Mouse (Mus musculus) myocyte (in vitro differentiated cells): ENCODE data around the gene Sult6b2.

Experiments used
- CEBPB ChIP-seq: IDR thresholded peaks from 2 replicates; pipeline ENCODE4 v1.6.1; 2011; ENCODE audit warnings: mild to moderate bottlenecking, moderate library complexity; ENCODE audit not compliant: poor library complexity, insufficient read depth, severe bottlenecking
- E2F4 ChIP-seq: IDR thresholded peaks from one replicate; pipeline ENCODE4 v1.6.1; 2011; ENCODE audit warnings: mild to moderate bottlenecking, control low read depth, moderate library complexity; ENCODE audit not compliant: insufficient read depth
- MAX ChIP-seq: IDR thresholded peaks from one replicate; pipeline ENCODE4 v1.6.1; 2011; ENCODE audit warnings: low read depth, mild to moderate bottlenecking, control low read depth
- MYOD1 ChIP-seq, 3 experiments: IDR thresholded peaks; one replicate each; pipeline ENCODE4 v1.6.1; 2011; ENCODE audit warnings: control low read depth in 2 of 3, low read depth in 2 of 3, mild to moderate bottlenecking in 2 of 3, moderate library complexity in 1 of 3; ENCODE audit not compliant: insufficient read length in 2 of 3, control insufficient read depth in 1 of 3
- MYOG ChIP-seq, 3 experiments: IDR thresholded peaks; one replicate each; pipeline ENCODE4 v1.6.1; 2011; ENCODE audit warnings: control low read depth in 2 of 3, low read depth in 2 of 3, mild to moderate bottlenecking in 2 of 3; ENCODE audit not compliant: insufficient read length in 2 of 3, control insufficient read depth in 1 of 3, insufficient read depth in 1 of 3
- POLR2A ChIP-seq: IDR thresholded peaks from one replicate; pipeline ENCODE4 v1.6.1; 2011; ENCODE audit warnings: low read depth, mild to moderate bottlenecking, control low read depth, moderate library complexity; ENCODE audit not compliant: insufficient read length
- POLR2AphosphoS2 ChIP-seq: IDR thresholded peaks from one replicate; pipeline ENCODE4 v1.6.1; 2011; ENCODE audit warnings: low read depth, control low read depth; ENCODE audit not compliant: insufficient read length
- REST ChIP-seq: IDR thresholded peaks from one replicate; pipeline ENCODE4 v1.6.1; 2011; ENCODE audit warnings: mild to moderate bottlenecking, control low read depth, moderate library complexity; ENCODE audit not compliant: insufficient read depth, insufficient read length
- SRF ChIP-seq: IDR thresholded peaks from one replicate; pipeline ENCODE4 v1.6.1; 2011; ENCODE audit warnings: low read depth; ENCODE audit not compliant: control insufficient read depth, insufficient read length
- TCF12 ChIP-seq: IDR thresholded peaks from one replicate; pipeline ENCODE4 v1.6.1; 2011; ENCODE audit warnings: mild to moderate bottlenecking, control low read depth; ENCODE audit not compliant: poor library complexity, insufficient read depth, severe bottlenecking
- TCF3 ChIP-seq: IDR thresholded peaks from one replicate; pipeline ENCODE4 v1.6.1; 2011; ENCODE audit warnings: low read depth, control low read depth; ENCODE audit not compliant: insufficient read length
- USF1 ChIP-seq: IDR thresholded peaks from one replicate; pipeline ENCODE4 v1.6.1; 2011; ENCODE audit warnings: low read depth, mild to moderate bottlenecking, control low read depth, moderate library complexity

DNA sequence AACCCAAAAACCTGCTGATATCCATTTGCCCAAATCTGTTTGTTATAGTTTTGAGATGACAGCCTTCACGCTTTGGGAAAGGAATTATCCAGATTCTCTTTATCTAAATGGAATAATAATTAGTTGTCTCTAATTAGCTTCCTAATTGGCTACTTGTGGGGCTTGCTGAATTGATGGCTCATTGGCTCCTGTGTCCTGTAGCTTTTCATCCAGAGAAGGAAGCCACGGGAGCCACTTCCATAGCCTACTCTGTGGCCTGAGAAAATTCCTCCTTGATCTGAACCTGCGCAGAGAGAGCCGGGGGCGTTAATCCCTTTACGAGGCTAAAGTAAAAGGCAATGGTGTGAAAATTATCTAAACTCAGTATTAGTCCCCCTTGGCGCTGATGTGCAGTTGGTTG lies 23.0 kb downstream of the Sult6b2 start:
- no peak for TF ChIP-seq MYOG (IDR thresholded peaks at IDR 0.05; ENCODE audit: control insufficient read depth in 1 of 3, insufficient read depth in 1 of 3, insufficient read length in 2 of 3, low read depth in 2 of 3)
- no peak for TF ChIP-seq SRF
- no peak for TF ChIP-seq POLR2A
- TF ChIP-seq MAX = no peak
- no peak for TF ChIP-seq USF1
- no peak for TF ChIP-seq CEBPB
- TF ChIP-seq E2F4 = no peak
- TF ChIP-seq MYOD1 (IDR thresholded peaks at IDR 0.05; ENCODE audit: control insufficient read depth in 1 of 3, insufficient read length in 2 of 3, low read depth in 2 of 3) = no peak
- no peak for TF ChIP-seq POLR2AphosphoS2
- TF ChIP-seq REST = no peak
- no peak for TF ChIP-seq TCF12
- TF ChIP-seq TCF3 = no peak
